Mouse (Mus musculus): ENCODE results near the gene Tenm3.

DNA sequence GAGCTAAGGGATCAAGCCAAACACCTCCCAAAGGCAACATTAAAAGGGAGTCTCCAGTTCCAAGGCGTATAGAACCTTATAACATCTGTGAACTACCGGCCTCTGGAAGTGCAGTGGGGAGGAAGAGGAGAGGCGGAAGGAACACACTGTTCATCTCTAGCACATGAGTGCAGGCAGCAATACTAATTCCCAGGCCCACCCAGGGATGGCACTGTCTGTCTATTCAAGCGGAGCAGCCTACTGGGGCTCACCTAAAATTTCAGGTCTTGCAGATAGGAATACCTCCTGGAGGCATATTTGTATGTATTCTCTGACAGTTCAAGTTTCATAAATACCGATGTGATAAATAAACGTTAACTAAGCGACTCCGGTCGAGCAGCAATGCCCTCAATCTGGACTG lies 283.5 kb downstream of the Tenm3 start:
- TF ChIP-seq EP300 (IDR thresholded peaks at IDR 0.05; ENCODE audit: low read depth): no peak
- TF ChIP-seq CTCF (IDR thresholded peaks at IDR 0.05; ENCODE audit: low read depth): no peak
